Mouse (Mus musculus): ENCODE measurements around the gene Cbx7.

GRCm38 (mm10) chr15:79919787-79920186, 51.1 kb downstream of the Cbx7 start:
- TF ChIP-seq POLR2A (IDR thresholded peaks at IDR 0.05; ENCODE audit: extremely low read depth, insufficient read depth, low read length) (no peak), CTCF (IDR thresholded peaks at IDR 0.05; ENCODE audit: low read depth, low read length) (no peak)
